Mouse (Mus musculus): Measurements from ENCODE around the gene Ankrd23.

- TF ChIP-seq CTCF (IDR thresholded peaks at IDR 0.05; ENCODE audit: control insufficient read depth, insufficient read depth, low read length) = no peak
- TF ChIP-seq POLR2A (IDR thresholded peaks at IDR 0.05; ENCODE audit: borderline replicate concordance, control insufficient read depth, low read depth, low read length) = no peak
Observed at GRCm38 (mm10) chr1:36530485-36530884, 6.2 kb downstream of the Ankrd23 start.
